Mouse (Mus musculus) stomach, embryonic 14.5 days (tissue): ENCODE measurements around the gene Thsd4. TPM values are rescaled to one million over a fixed set of nuclear protein-coding genes. Genes with fewer than 3 reads are reported as not detected.

Experiments used
- ATAC-seq: fragments of 200-750 bp; cut with Nextera tagmentation; 2 replicates; pipeline ENCODE4 v1.8.0; 2017; ENCODE audit warnings: low read depth, moderate TSS enrichment; ENCODE audit not compliant: insufficient number of reproducible peaks, insufficient read depth, low FRiP score
- H3K27ac ChIP-seq: fragments of 300-500 bp; sonication (generic); 2 replicates; pipeline ENCODE4 v1.5.1; 2014; ENCODE audit warnings: mild to moderate bottlenecking, low read length, moderate library complexity, mixed read lengths
- H3K27me3 ChIP-seq: fragments of 300-500 bp; sonication (generic); 2 replicates; pipeline ENCODE4 v1.6.1; 2014; ENCODE audit warnings: low read length, control low read depth, mixed read lengths; ENCODE audit not compliant: control insufficient read depth, insufficient read depth
- H3K36me3 ChIP-seq: fragments of 300-500 bp; sonication (generic); 2 replicates; pipeline ENCODE4 v1.6.1; 2014; ENCODE audit warnings: mild to moderate bottlenecking, control low read depth, low read length, moderate library complexity, mixed read lengths; ENCODE audit not compliant: control insufficient read depth, insufficient read depth
- H3K4me1 ChIP-seq: fragments of 300-500 bp; sonication (generic); 2 replicates; pipeline ENCODE4 v1.6.1; 2014; ENCODE audit warnings: low read length, control low read depth, mixed read lengths; ENCODE audit not compliant: control insufficient read depth, insufficient read depth
- H3K4me2 ChIP-seq: fragments of 300-500 bp; sonication (generic); replicated peaks from 2 replicates; pipeline ENCODE4 v1.6.1; 2014; ENCODE audit warnings: low read depth, low read length, control low read depth
- H3K4me3 ChIP-seq: fragments of 300-500 bp; sonication (generic); 2 replicates; pipeline ENCODE4 v1.5.1; 2014; ENCODE audit warnings: low read depth, low read length, control low read depth
- H3K9ac ChIP-seq: fragments of 300-500 bp; sonication (generic); replicated peaks from 2 replicates; pipeline ENCODE4 v1.6.1; 2014; ENCODE audit warnings: low read depth, mild to moderate bottlenecking, control low read depth, low read length, moderate library complexity, mixed read lengths
- H3K9me3 ChIP-seq: fragments of 300-500 bp; sonication (generic); 2 replicates; pipeline ENCODE4 v1.6.1; 2016; ENCODE audit warnings: low read depth, low read length, control low read depth; ENCODE audit not compliant: control insufficient read depth
- WGBS: fragments of 180-500 bp; shearing (Covaris S2); extraction: QIAGEN DNeasy Blood & Tissue Kit; methylation state at CpG from one replicate; pipeline ENCODE4 v1.1.7; 2014; 5-methylcytosine and 5-hydroxymethylcytosine counted together
- polyA plus RNA-seq: library from polyadenylated mRNA; unstranded; fragments of >200 nt; fragmentation: Nextera tagmentation; extraction: Ambion mirVana; gene quantifications from 2 replicates; pipeline ENCODE4 v1.2.1, GENCODE M21; 2014

Thsd4 gene
- polyA plus RNA-seq, 1 experiment from 2014 or later: 27.2 TPM

GRCm38 (mm10) chr9:60226155-60226554, 295.7 kb downstream of the Thsd4 start:
- 76% methylated on average over 14 of the region's 14 CpGs for WGBS
- no peaks in the 10 kb centered on the region for H3K4me1 ChIP-seq
- no peak overlapping the region for H3K27ac ChIP-seq
- no peaks in the 10 kb centered on the region for H3K9me3 ChIP-seq
- no peak for ATAC-seq
- H3K4me3 ChIP-seq: no peak overlapping the region
- no peaks in the 10 kb centered on the region for H3K36me3 ChIP-seq
- H3K27me3 ChIP-seq: no peaks in the 10 kb centered on the region
- H3K9ac ChIP-seq: no peak overlapping the region
- no peak overlapping the region for H3K4me2 ChIP-seq

- H3K9me3 ChIP-seq: no peaks in the 10 kb centered on the region
- H3K27me3 ChIP-seq: no peaks in the 10 kb centered on the region
- no peak overlapping the region for H3K9ac ChIP-seq
- no peak overlapping the region for H3K4me2 ChIP-seq
- WGBS: 76% methylated on average over 7 of the region's 7 CpGs
- ATAC-seq: no peak
- H3K4me3 ChIP-seq: no peak overlapping the region
- no peaks in the 10 kb centered on the region for H3K36me3 ChIP-seq
- no peak overlapping the region for H3K27ac ChIP-seq
- H3K4me1 ChIP-seq: no peaks in the 10 kb centered on the region
Measured at GRCm38 (mm10) chr9:60225453-60225852, 296.4 kb downstream of the Thsd4 start.

GRCm38 (mm10) chr9:60224039-60224695, 297.7 kb downstream of the Thsd4 start:
- Histone ChIP-seq H3K9ac (no peak overlapping the region), H3K36me3 (no peaks in the 10 kb centered on the region), H3K9me3 (no peaks in the 10 kb centered on the region), H3K27me3 (no peaks in the 10 kb centered on the region), H3K4me3 (no peak overlapping the region), H3K27ac (no peak overlapping the region), H3K4me1 (no peaks in the 10 kb centered on the region), H3K4me2 (no peak overlapping the region)
- no peak for ATAC-seq
- 54% methylated on average over 6 of the region's 6 CpGs for whole genome bisulfite sequencing

GRCm38 (mm10) chr9:60220431-60220830, 301.4 kb downstream of the Thsd4 start:
- H3K9me3 ChIP-seq: no peaks in the 10 kb centered on the region
- H3K4me3 ChIP-seq: no peak overlapping the region
- H3K4me2 ChIP-seq: no peak overlapping the region
- no peak overlapping the region for H3K27ac ChIP-seq
- no peak for ATAC-seq
- H3K27me3 ChIP-seq: no peaks in the 10 kb centered on the region
- H3K4me1 ChIP-seq: no peaks in the 10 kb centered on the region; the same call in 1 of the 2 replicates
- H3K9ac ChIP-seq: no peak overlapping the region
- H3K36me3 ChIP-seq: no peaks in the 10 kb centered on the region
- 93% methylated on average over 2 of the region's 2 CpGs for WGBS

GRCm38 (mm10) chr9:60218396-60218795, 303.4 kb downstream of the Thsd4 start:
- Histone ChIP-seq H3K36me3 (no peaks in the 10 kb centered on the region), H3K27me3 (no peaks in the 10 kb centered on the region), H3K4me2 (no peak overlapping the region), H3K4me3 (no peak overlapping the region), H3K27ac (no peak overlapping the region), H3K9ac (no peak overlapping the region), H3K4me1 (no peaks in the 10 kb centered on the region; the same call in 1 of the 2 replicates), H3K9me3 (no peaks in the 10 kb centered on the region)
- no peak for ATAC-seq
- WGBS: 67% methylated on average over 6 of the region's 6 CpGs

- no peak overlapping the region for H3K4me2 ChIP-seq
- 81% methylated on average over 6 of the region's 6 CpGs for WGBS
- H3K9ac ChIP-seq: no peak overlapping the region
- H3K9me3 ChIP-seq: no peaks in the 10 kb centered on the region
- no peak overlapping the region for H3K4me3 ChIP-seq
- no peaks in the 10 kb centered on the region; the same call in 1 of the 2 replicates for H3K4me1 ChIP-seq
- no peaks in the 10 kb centered on the region for H3K27me3 ChIP-seq
- no peak for ATAC-seq
- H3K27ac ChIP-seq: no peak overlapping the region
- no peaks in the 10 kb centered on the region for H3K36me3 ChIP-seq
Measured at GRCm38 (mm10) chr9:60216029-60216428, 305.8 kb downstream of the Thsd4 start.

- Histone ChIP-seq H3K9ac (no peak overlapping the region), H3K4me3 (no peak overlapping the region), H3K9me3 (no peaks in the 10 kb centered on the region), H3K4me1 (no peaks in the 10 kb centered on the region; the same call in 1 of the 2 replicates), H3K27ac (no peak overlapping the region), H3K36me3 (no peaks in the 10 kb centered on the region), H3K27me3 (no peaks in the 10 kb centered on the region), H3K4me2 (no peak overlapping the region)
- WGBS: 73% methylated on average over 1 of the region's 1 CpGs
- ATAC-seq: no peak
Measured at GRCm38 (mm10) chr9:60213111-60213510, 308.7 kb downstream of the Thsd4 start.

GRCm38 (mm10) chr9:60208843-60209242, 313.0 kb downstream of the Thsd4 start:
- Histone ChIP-seq H3K27me3 (no peaks in the 10 kb centered on the region), H3K4me1 (no peaks in the 10 kb centered on the region), H3K9me3 (no peaks in the 10 kb centered on the region), H3K9ac (no peak overlapping the region), H3K4me3 (no peak overlapping the region), H3K4me2 (no peak overlapping the region), H3K27ac (no peak overlapping the region), H3K36me3 (no peaks in the 10 kb centered on the region)
- no peak for ATAC-seq
- 84% methylated on average over 1 of the region's 1 CpGs for WGBS

GRCm38 (mm10) chr9:60203141-60203540, 318.7 kb downstream of the Thsd4 start:
- WGBS: 65% methylated on average over 7 of the region's 7 CpGs
- H3K4me3 ChIP-seq: no peak overlapping the region
- no peak overlapping the region for H3K27ac ChIP-seq
- no peaks in the 10 kb centered on the region for H3K27me3 ChIP-seq
- no peak overlapping the region for H3K4me2 ChIP-seq
- H3K36me3 ChIP-seq: no peaks in the 10 kb centered on the region
- H3K9ac ChIP-seq: no peak overlapping the region
- H3K4me1 ChIP-seq: no peaks in the 10 kb centered on the region
- no peaks in the 10 kb centered on the region for H3K9me3 ChIP-seq
- ATAC-seq: no peak
